8 mouse cellular contexts compared by ENCODE assay signal in genomic region chr7:99450703-99451102, GRCm38 (mm10). TPM values are rescaled to one million over a fixed set of nuclear protein-coding genes. Genes with fewer than 3 reads are reported as not detected.
DNase-seq lines count a peak whose midpoint lies in the region; ATAC-seq and TF ChIP-seq lines count a peak whose summit lies in the region.

No protein-coding gene starts in this region.

- peak; percentile 86; the same call in 1 of the 2 replicates for TF ChIP-seq EP300 in heart, adult 2 months (IDR thresholded peaks at IDR 0.05; ENCODE audit: insufficient read depth, low read depth, low read length)

- peak; percentile 61 for ATAC-seq in hindbrain, postnatal 0 days
- ATAC-seq in megakaryocyte, adult 5-6 weeks (ENCODE audit: poor library complexity, severe bottlenecking), result peak; percentile 65

- no peak overlapping the region for H3K4me3 ChIP-seq in heart, adult 2 months
- H3K4me3 ChIP-seq in heart, embryonic 10.5 days, result no peak overlapping the region
- H3K4me3 ChIP-seq in forebrain, embryonic 10.5 days, result no peak overlapping the region
- no peak overlapping the region for H3K4me3 ChIP-seq in hindbrain, postnatal 0 days (ENCODE audit: low read length)

- no peaks in the 10 kb centered on the region for H3K36me3 ChIP-seq in heart, adult 2 months (ENCODE audit: control insufficient read depth, insufficient read depth, low read length)
- peaks cover 17% of the 10 kb centered on the region for H3K36me3 ChIP-seq in heart, embryonic 10.5 days
- no peaks in the 10 kb centered on the region for H3K36me3 ChIP-seq in forebrain, embryonic 10.5 days (replicated peaks)
- H3K36me3 ChIP-seq in hindbrain, postnatal 0 days (ENCODE audit: insufficient read depth, low read length), result no peaks in the 10 kb centered on the region

- TF ChIP-seq POLR2A in heart, adult 2 months (IDR thresholded peaks at IDR 0.05; ENCODE audit: insufficient read depth, low read depth, low read length), result peak; percentile 36; the same call in 1 of the 2 replicates

- no peak overlapping the region for H3K9ac ChIP-seq in heart, adult 2 months (ENCODE audit: low read depth, low read length)
- no peak overlapping the region for H3K9ac ChIP-seq in hindbrain, postnatal 0 days (replicated peaks; ENCODE audit: low read length)

- no peaks in the 10 kb centered on the region for H3K27me3 ChIP-seq in heart, adult 2 months (ENCODE audit: control insufficient read depth, insufficient read depth, low read length)
- no peaks in the 10 kb centered on the region for H3K27me3 ChIP-seq in heart, embryonic 10.5 days (ENCODE audit: insufficient read depth, poor library complexity, severe bottlenecking)
- no peaks in the 10 kb centered on the region for H3K27me3 ChIP-seq in forebrain, embryonic 10.5 days (ENCODE audit: poor library complexity, severe bottlenecking)
- H3K27me3 ChIP-seq in hindbrain, postnatal 0 days (ENCODE audit: insufficient read depth, low read length), result no peaks in the 10 kb centered on the region

- DNase-seq in heart, adult 2 months, result peak; percentile 43 to 60
- no peak for DNase-seq in heart, embryonic 10.5 days (ENCODE audit: low spot score)
- peak; percentile 61 for DNase-seq in c-Kit-negative CD71-positive TER-119-positive erythroid progenitor cells, embryonic 14.5 days (ENCODE audit: low read depth, low spot score)
- peak; percentile 72 for DNase-seq in forebrain, embryonic 10.5 days (ENCODE audit: extremely low spot score, low spot score)
- peak; percentile 91 for DNase-seq in hindbrain, postnatal 0 days (ENCODE audit: low spot score)
- DNase-seq in layer of hippocampus, postnatal 14 days (ENCODE audit: low spot score in 2 of 2), result peak; percentile 71 to 90
- peak; percentile 44 for DNase-seq in right cerebral cortex, postnatal 25 days

- H3K4me1 ChIP-seq in heart, adult 2 months (ENCODE audit: control insufficient read depth, insufficient read depth, low read length), result no peaks in the 10 kb centered on the region
- peaks cover 28% of the 10 kb centered on the region for H3K4me1 ChIP-seq in heart, embryonic 10.5 days
- H3K4me1 ChIP-seq in forebrain, embryonic 10.5 days, result peaks cover 43% of the 10 kb centered on the region
- H3K4me1 ChIP-seq in hindbrain, postnatal 0 days (ENCODE audit: insufficient read depth, low read length), result 0 out of 2 replicates have a peak, but pooled peaks cover 3% of the 10 kb centered on the region

- H3K27ac ChIP-seq in heart, adult 2 months, result no peak overlapping the region
- no peak overlapping the region for H3K27ac ChIP-seq in heart, embryonic 10.5 days
- no peak overlapping the region for H3K27ac ChIP-seq in forebrain, embryonic 10.5 days
- no peak overlapping the region for H3K27ac ChIP-seq in hindbrain, postnatal 0 days

- H3K9me3 ChIP-seq in heart, embryonic 10.5 days, result no peaks in the 10 kb centered on the region
- H3K9me3 ChIP-seq in forebrain, embryonic 10.5 days, result no peaks in the 10 kb centered on the region
- no peaks in the 10 kb centered on the region for H3K9me3 ChIP-seq in hindbrain, postnatal 0 days (ENCODE audit: low read length)

- 1% methylated on average over 3 of the region's 3 CpGs for whole genome bisulfite sequencing in heart, adult 2 months
- WGBS in heart, embryonic 10.5 days, result 0% methylated on average over 3 of the region's 3 CpGs
- WGBS in forebrain, embryonic 10.5 days, result 1% methylated on average over 3 of the region's 3 CpGs
- WGBS in hindbrain, postnatal 0 days, result 0% methylated on average over 3 of the region's 3 CpGs

- H3K4me2 ChIP-seq in hindbrain, postnatal 0 days (ENCODE audit: low read depth, low read length), result no peak overlapping the region

- TF ChIP-seq CTCF in heart, adult 2 months (IDR thresholded peaks at IDR 0.05), result peak; percentile 91
- TF ChIP-seq CTCF in hindbrain, postnatal 0 days (IDR thresholded peaks at IDR 0.05; ENCODE audit: low read depth), result peak; percentile 95

- intact Hi-C loops in heart, adult 2 months (cut with DNase I), result loop anchor here (1.0 to 2.0 kb wide), 2 partner anchors 75 to 118 kb away; no protein-coding TSS in a partner anchor

- H3K79me2 ChIP-seq in heart, adult 2 months (replicated peaks; ENCODE audit: control insufficient read depth, insufficient read depth, low read length), result no peaks in the 10 kb centered on the region

RNA-seq across cellular contexts. Expression of gene Klhl35, which starts 15.1 kb away (rescaled TPM):
- under 1 TPM in 1 of 2 experiments, not detected in 1; 0.13 TPM for total RNA-seq in heart, adult 2 months (2021)
- polyA plus RNA-seq in heart, adult 2 months (2012; rRNA removed), result 0.12 and 0.43 TPM in 2 replicates
- polyA plus RNA-seq in heart, embryonic 10.5 days (2016; fragmentation: Nextera tagmentation; extraction: Ambion mirVana), result 0.52 and 1.1 TPM in 2 replicates
- 0.75 and 0.97 TPM in 2 replicates for polyA plus RNA-seq in forebrain, embryonic 10.5 days (2016; fragmentation: Nextera tagmentation; extraction: Ambion mirVana)
- 2.3 and 3.3 TPM in 2 replicates for total RNA-seq in hindbrain, postnatal 0 days (2014; rRNA removed)
- 2.3 TPM in 2 replicates for polyA plus RNA-seq in hindbrain, postnatal 0 days (2015; fragmentation: Nextera tagmentation; extraction: Ambion mirVana)
- 1 to 10 TPM; 4.4 to 4.9 TPM for total RNA-seq in layer of hippocampus, postnatal 14 days (2021)
- 1.0 and 1.1 TPM in 2 replicates for total RNA-seq in megakaryocyte, adult 5-6 weeks (2015)
- total RNA-seq in megakaryocyte, adult 5-6 weeks (2017), result not detected in 2 replicates

RNA-seq across cellular contexts. Expression of gene Rps3, which starts 32.8 kb away (rescaled TPM):
- total RNA-seq in heart, adult 2 months (2021), result 100 to 1,000 TPM; 316 to 361 TPM
- 196 and 320 TPM in 2 replicates for polyA plus RNA-seq in heart, adult 2 months (2012; rRNA removed)
- 517 and 596 TPM in 2 replicates for polyA plus RNA-seq in heart, embryonic 10.5 days (2016; fragmentation: Nextera tagmentation; extraction: Ambion mirVana)
- polyA plus RNA-seq in forebrain, embryonic 10.5 days (2016; fragmentation: Nextera tagmentation; extraction: Ambion mirVana), result 762 and 795 TPM in 2 replicates
- total RNA-seq in hindbrain, postnatal 0 days (2014; rRNA removed), result 526 and 754 TPM in 2 replicates
- polyA plus RNA-seq in hindbrain, postnatal 0 days (2015; fragmentation: Nextera tagmentation; extraction: Ambion mirVana), result 456 and 459 TPM in 2 replicates
- total RNA-seq in layer of hippocampus, postnatal 14 days (2021), result 100 to 1,000 TPM; 245 to 264 TPM
- 992 and 1,050 TPM in 2 replicates for total RNA-seq in megakaryocyte, adult 5-6 weeks (2015)
- total RNA-seq in megakaryocyte, adult 5-6 weeks (2017), result 1,038 and 1,097 TPM in 2 replicates
